Mouse (Mus musculus) ovary, postnatal 14 days (tissue): ENCODE data around the gene Grip2.

ENCODE experiments used
- DNase-seq: peaks from one replicate; pipeline ENCODE4 v3.0.0; 2022; ENCODE audit warnings: low spot score

Grip2 gene

GRCm38 (mm10) chr6:91795640-91796039 lies 31.4 kb downstream of the Grip2 start:
- no peak for DNase-seq

GRCm38 (mm10) chr6:91788311-91788798 lies 38.7 kb downstream of the Grip2 start:
- DNase-seq, result no peak

- DNase-seq, result no peak
Observed at GRCm38 (mm10) chr6:91785018-91785417, 42.0 kb downstream of the Grip2 start.

GRCm38 (mm10) chr6:91779206-91779605 lies 47.8 kb downstream of the Grip2 start:
- no peak for DNase-seq

- peak; percentile 53 for DNase-seq
Observed at GRCm38 (mm10) chr6:91776543-91776942, 50.5 kb downstream of the Grip2 start.

GRCm38 (mm10) chr6:91773951-91774350 lies 53.1 kb downstream of the Grip2 start:
- no peak for DNase-seq

- no peak for DNase-seq
Observed at GRCm38 (mm10) chr6:91767550-91767949, 59.5 kb downstream of the Grip2 start.

- no peak for DNase-seq
Observed at GRCm38 (mm10) chr6:91762051-91762742, 64.9 kb downstream of the Grip2 start.

- no peak for DNase-seq
Observed at GRCm38 (mm10) chr6:91754845-91755244, 72.2 kb downstream of the Grip2 start.

- DNase-seq, result no peak
Observed at GRCm38 (mm10) chr6:91754098-91754497, 73.0 kb downstream of the Grip2 start.

GRCm38 (mm10) chr6:91752884-91753283 lies 74.2 kb downstream of the Grip2 start:
- peak; percentile 51 for DNase-seq

GRCm38 (mm10) chr6:91750976-91751375 lies 76.1 kb downstream of the Grip2 start:
- DNase-seq, result no peak

- DNase-seq, result no peak
Observed at GRCm38 (mm10) chr6:91746776-91747175, 80.3 kb downstream of the Grip2 start.

- DNase-seq, result no peak
Observed at GRCm38 (mm10) chr6:91745947-91746582, 81.0 kb downstream of the Grip2 start.

GRCm38 (mm10) chr6:91745246-91745645 lies 81.8 kb downstream of the Grip2 start:
- no peak for DNase-seq

- DNase-seq, result no peak
Observed at GRCm38 (mm10) chr6:91743886-91744285, 83.2 kb downstream of the Grip2 start.

GRCm38 (mm10) chr6:91742995-91743394 lies 84.1 kb downstream of the Grip2 start:
- no peak for DNase-seq

- DNase-seq, result no peak
Observed at GRCm38 (mm10) chr6:91742466-91742865, 84.6 kb downstream of the Grip2 start.

- DNase-seq, result peak; percentile 77
Observed at GRCm38 (mm10) chr6:91741046-91741445, 86.0 kb downstream of the Grip2 start.

- no peak for DNase-seq
Observed at GRCm38 (mm10) chr6:91738058-91738457, 89.0 kb downstream of the Grip2 start.

- no peak for DNase-seq
Observed at GRCm38 (mm10) chr6:91737451-91737850, 89.6 kb downstream of the Grip2 start.

GRCm38 (mm10) chr6:91736471-91736870 lies 90.6 kb downstream of the Grip2 start:
- DNase-seq, result no peak

- no peak for DNase-seq
Observed at GRCm38 (mm10) chr6:91732138-91732537, 94.9 kb downstream of the Grip2 start.
